Mouse (Mus musculus) naive thymus-derived CD4-positive, alpha-beta T cell, adult 5 months (primary cell): Measurements from ENCODE around the gene Tmem132d. TPM values are rescaled to one million over a fixed set of nuclear protein-coding genes. Genes with fewer than 3 reads are reported as not detected.

Source experiments
- polyA plus RNA-seq: library from polyadenylated mRNA; unstranded; fragments of 100-300 nt; shearing (Covaris generic); gene quantifications from one replicate; pipeline ENCODE4 v1.2.1, GENCODE M21; 2017

The Tmem132d gene
- polyA plus RNA-seq: not detected

GRCm38 (mm10) chr5:128432916-128433315 is at the start of gene Tmem132d:
TSS of gene Tmem132d (minus strand) at chr5:128433077.

Other genes with a start within 250 kb of the Tmem132d start
- gene Fzd10, start 167.8 kb upstream of the Tmem132d start, polyA plus RNA-seq: 0.14 TPM